Mouse (Mus musculus) midbrain, embryonic 14.5 days (tissue): Measurements from ENCODE around the gene Tfip11. TPM values are rescaled to one million over a fixed set of nuclear protein-coding genes. Genes with fewer than 3 reads are reported as not detected.

ENCODE experiments used
- ATAC-seq: fragments of 200-750 bp; cut with Nextera tagmentation; 2 replicates; pipeline ENCODE4 v1.8.0; 2017; ENCODE audit warnings: moderate number of reproducible peaks, moderate library complexity; ENCODE audit not compliant: low FRiP score, low TSS enrichment
- DNase-seq: peaks from one replicate; pipeline ENCODE4 v3.0.0-alpha.2; 2015
- H3K27ac ChIP-seq: fragments of 300-500 bp; sonication (generic); replicated peaks from 2 replicates; pipeline ENCODE4 v1.5.1; 2014; ENCODE audit warnings: mild to moderate bottlenecking, low read depth, low read length, moderate library complexity
- H3K27me3 ChIP-seq: fragments of 300-500 bp; sonication (generic); 2 replicates; pipeline ENCODE4 v1.6.1; 2014; ENCODE audit warnings: low read length, control low read depth, mixed read lengths; ENCODE audit not compliant: control insufficient read depth, insufficient read depth
- H3K36me3 ChIP-seq: fragments of 300-500 bp; sonication (generic); 2 replicates; pipeline ENCODE4 v1.6.1; 2014; ENCODE audit warnings: low read length, control low read depth; ENCODE audit not compliant: control insufficient read depth, insufficient read depth
- H3K4me1 ChIP-seq: fragments of 300-500 bp; sonication (generic); 2 replicates; pipeline ENCODE4 v1.6.1; 2014; ENCODE audit warnings: mild to moderate bottlenecking, antibody characterized with exemption, low read length, control low read depth; ENCODE audit not compliant: control insufficient read depth, insufficient read depth
- H3K4me2 ChIP-seq: fragments of 300-500 bp; sonication (generic); 2 replicates; pipeline ENCODE4 v1.6.1; 2014; ENCODE audit warnings: mild to moderate bottlenecking, low read length, moderate library complexity
- H3K4me3 ChIP-seq: fragments of 300-500 bp; sonication (generic); replicated peaks from 2 replicates; pipeline ENCODE4 v1.5.1; 2014; ENCODE audit warnings: low read depth, low read length
- H3K9ac ChIP-seq: fragments of 300-500 bp; sonication (generic); replicated peaks from 2 replicates; pipeline ENCODE4 v1.6.1; 2014; ENCODE audit warnings: mild to moderate bottlenecking, low read length, moderate library complexity
- H3K9me3 ChIP-seq: fragments of 300-500 bp; sonication (generic); 2 replicates; pipeline ENCODE4 v1.6.1; 2016; ENCODE audit warnings: low read length, control low read depth, mixed read lengths; ENCODE audit not compliant: control insufficient read depth
- WGBS: fragments of 180-500 bp; shearing (Covaris S2); extraction: QIAGEN DNeasy Blood & Tissue Kit; methylation state at CpG from one replicate; pipeline ENCODE4 v1.1.7; 2014; 5-methylcytosine and 5-hydroxymethylcytosine counted together
- polyA plus RNA-seq: library from polyadenylated mRNA; unstranded; fragments of >200 nt; fragmentation: Nextera tagmentation; extraction: Ambion mirVana; gene quantifications from 2 replicates; pipeline ENCODE4 v1.2.1, GENCODE M21; 2014

Tfip11 gene
- polyA plus RNA-seq, result 29.1 and 29.9 TPM in 2 replicates

DNA sequence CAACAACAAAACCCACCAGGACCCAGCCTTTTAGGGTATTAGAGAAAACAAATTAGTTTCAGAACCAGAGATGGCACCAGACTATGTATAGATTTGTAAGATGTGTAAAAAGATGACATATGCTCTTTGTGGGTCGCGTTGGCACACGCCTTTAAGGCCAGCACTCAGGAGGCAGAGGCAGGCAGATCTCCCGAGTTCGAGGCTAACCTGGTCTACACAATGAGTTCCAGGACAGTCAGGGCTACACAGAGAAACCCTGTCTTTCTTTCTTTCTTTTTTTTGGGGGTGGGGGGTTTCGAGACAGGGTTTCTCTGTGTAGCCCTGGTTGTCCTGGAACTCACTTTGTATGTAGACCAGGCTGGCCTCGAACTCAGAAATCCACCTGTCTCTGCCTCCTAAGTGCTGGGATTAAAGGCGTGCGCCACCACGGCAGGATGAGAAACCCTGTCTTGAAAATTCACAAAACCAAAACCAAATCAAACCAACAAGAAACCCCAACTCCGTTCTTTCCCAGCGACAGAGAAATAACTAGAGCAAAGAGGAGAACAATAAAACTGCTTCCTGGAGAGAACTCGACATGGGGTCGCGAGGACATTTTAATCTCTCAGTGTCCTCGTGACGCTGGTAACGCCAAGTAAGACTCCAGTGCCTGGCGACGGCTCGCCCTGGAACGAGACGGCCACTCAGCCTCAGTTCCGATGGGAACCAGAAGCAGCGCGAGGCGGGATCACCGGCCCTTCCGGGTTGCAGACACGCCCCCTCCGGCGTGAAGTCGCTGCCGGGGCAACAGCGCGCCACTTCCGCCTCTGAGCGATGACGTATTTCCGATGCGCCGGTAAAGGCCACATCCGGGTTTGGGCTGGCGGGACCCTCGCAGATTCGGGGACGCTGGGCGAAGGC, at the start of gene Tfip11:
Gene Tfip11, plus strand, starts transcription at position 813 of the 900 bp plus-strand sequence.
- Histone ChIP-seq H3K4me1 (peaks cover 12% of the 10 kb centered on the region), H3K36me3 (peaks cover 29% of the 10 kb centered on the region), H3K27ac (peak within 1 kb of the TSS; percentile 90), H3K9ac (peak within 1 kb of the TSS; percentile 66), H3K27me3 (no peaks in the 10 kb centered on the region), H3K4me2 (peak within 1 kb of the TSS; percentile 81), H3K4me3 (peak within 1 kb of the TSS; percentile 83), H3K9me3 (no peaks in the 10 kb centered on the region)
- WGBS, result 10% methylated on average over 48 of the region's 48 CpGs
- DNase-seq (peak; percentile 99), ATAC-seq (peak; percentile 90)

DNA sequence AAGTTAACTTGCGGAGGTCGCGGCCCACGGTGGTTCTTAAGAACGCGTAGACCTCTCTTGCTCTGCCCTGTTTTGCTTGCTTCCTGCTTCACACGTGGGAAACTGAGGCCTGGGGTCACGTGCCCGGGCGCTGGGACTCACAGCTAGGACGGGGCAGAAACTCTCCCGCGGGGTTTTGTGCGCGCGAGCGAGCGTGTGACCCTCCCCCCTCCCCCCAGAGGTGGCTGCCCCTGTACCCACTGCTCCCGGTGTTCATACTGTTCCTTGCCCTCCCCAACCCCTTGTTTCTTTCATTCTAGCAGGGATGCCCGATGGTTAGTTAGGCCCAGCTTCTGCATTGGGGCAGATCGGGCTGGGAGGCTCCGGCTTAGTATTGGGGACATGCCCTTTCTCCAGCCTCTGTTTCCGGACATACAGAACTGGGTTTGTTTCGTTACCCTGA, 49.2 kb upstream of the Tfip11 start:
- DNase-seq (no peak), ATAC-seq (no peak; the same call in 1 of the 2 replicates)
- Histone ChIP-seq H3K36me3 (no peaks in the 10 kb centered on the region), H3K4me3 (peak overlapping the region; percentile 71), H3K4me1 (0 out of 2 replicates have a peak, but pooled peaks cover 8% of the 10 kb centered on the region), H3K9ac (peak overlapping the region; percentile 65), H3K9me3 (no peaks in the 10 kb centered on the region), H3K27ac (peak overlapping the region; percentile 26; the same call in 1 of the 2 replicates), H3K4me2 (peak overlapping the region; percentile 89), H3K27me3 (no peaks in the 10 kb centered on the region)
- under 1% methylated on average over 24 of the region's 24 CpGs for WGBS

- 95% methylated on average over 11 of the region's 11 CpGs for WGBS
- no peak for ATAC-seq
Measured at GRCm38 (mm10) chr5:112277906-112278470, 48.2 kb upstream of the Tfip11 start.

GRCm38 (mm10) chr5:112279181-112280021, 46.8 kb upstream of the Tfip11 start:
- Histone ChIP-seq H3K27ac (no peak overlapping the region), H3K4me1 (0 out of 2 replicates have a peak, but pooled peaks cover 8% of the 10 kb centered on the region), H3K27me3 (no peaks in the 10 kb centered on the region), H3K9me3 (no peaks in the 10 kb centered on the region), H3K4me3 (no peak overlapping the region), H3K4me2 (no peak overlapping the region), H3K36me3 (no peaks in the 10 kb centered on the region), H3K9ac (no peak overlapping the region)
- whole genome bisulfite sequencing, result 93% methylated on average over 17 of the region's 17 CpGs
- ATAC-seq (no peak), DNase-seq (no peak)

More at GRCm38 (mm10) chr5:112277906-112278470, 48.2 kb upstream of the Tfip11 start:
- Histone ChIP-seq H3K4me2 (peak overlapping the region; percentile 89; the same call in 1 of the 2 replicates), H3K9ac (no peak overlapping the region), H3K27ac (no peak overlapping the region), H3K4me1 (0 out of 2 replicates have a peak, but pooled peaks cover 8% of the 10 kb centered on the region), H3K9me3 (no peaks in the 10 kb centered on the region), H3K36me3 (no peaks in the 10 kb centered on the region), H3K27me3 (no peaks in the 10 kb centered on the region), H3K4me3 (no peak overlapping the region)
- no peak for DNase-seq

GRCm38 (mm10) chr5:112280151-112280550, 46.0 kb upstream of the Tfip11 start:
- WGBS, result 85% methylated on average over 7 of the region's 7 CpGs

DNA sequence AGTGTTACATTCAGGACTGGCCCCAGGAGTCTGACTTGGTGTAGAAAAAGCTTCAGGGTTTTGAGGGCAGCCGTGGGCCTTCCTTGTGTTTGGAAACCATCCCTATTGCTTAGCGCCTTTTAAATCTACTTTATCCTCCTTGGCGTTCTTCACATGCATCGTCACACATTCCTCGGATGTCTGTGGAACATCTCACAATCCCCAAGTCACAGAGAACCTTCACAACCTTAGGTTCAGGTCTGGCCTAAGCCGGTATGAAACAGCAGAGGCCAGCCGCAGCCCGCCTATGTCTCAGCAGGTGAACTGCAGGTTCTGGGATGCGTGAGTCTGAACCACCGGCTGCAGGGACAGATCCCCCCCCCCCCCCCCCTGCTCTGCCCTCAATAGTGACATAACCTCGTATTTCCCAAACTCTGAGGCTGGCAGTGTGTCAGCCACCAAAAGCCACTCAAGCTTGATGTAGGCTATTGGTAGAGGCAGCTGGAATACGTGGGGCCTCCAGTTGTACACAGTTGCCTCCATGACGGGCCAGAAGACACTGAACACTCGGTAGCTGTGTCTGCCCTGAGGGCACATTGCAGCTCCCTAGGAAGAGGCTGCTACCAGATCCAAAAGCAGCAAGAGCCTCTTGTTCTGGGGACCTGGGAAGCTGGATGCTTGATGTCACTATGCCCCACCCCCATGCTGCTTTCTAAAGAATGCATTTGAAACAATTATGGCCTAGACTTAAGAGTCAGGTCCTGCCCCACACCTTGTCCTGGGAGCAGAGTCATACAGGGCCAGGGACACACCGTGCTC, 45.1 kb upstream of the Tfip11 start:
- Histone ChIP-seq H3K9me3 (no peaks in the 10 kb centered on the region), H3K27ac (no peak overlapping the region), H3K4me3 (no peak overlapping the region), H3K36me3 (no peaks in the 10 kb centered on the region), H3K4me1 (0 out of 2 replicates have a peak, but pooled peaks cover 8% of the 10 kb centered on the region), H3K9ac (no peak overlapping the region), H3K4me2 (no peak overlapping the region), H3K27me3 (no peaks in the 10 kb centered on the region)
- ATAC-seq (no peak), DNase-seq (no peak)
- 59% methylated on average over 15 of the region's 15 CpGs for WGBS

More at GRCm38 (mm10) chr5:112280151-112280550, 46.0 kb upstream of the Tfip11 start:
- Histone ChIP-seq H3K4me3 (no peak overlapping the region), H3K27me3 (no peaks in the 10 kb centered on the region), H3K9me3 (no peaks in the 10 kb centered on the region), H3K36me3 (no peaks in the 10 kb centered on the region), H3K4me2 (no peak overlapping the region), H3K4me1 (0 out of 2 replicates have a peak, but pooled peaks cover 8% of the 10 kb centered on the region), H3K9ac (0 out of 2 replicates have a peak overlapping the region, but pooled peaks have one; percentile 12), H3K27ac (no peak overlapping the region)
- ATAC-seq (no peak), DNase-seq (no peak)

GRCm38 (mm10) chr5:112281676-112282075, 44.5 kb upstream of the Tfip11 start:
- 0 out of 2 replicates have a peak, but pooled peaks cover 8% of the 10 kb centered on the region for H3K4me1 ChIP-seq
- no peak overlapping the region for H3K4me3 ChIP-seq
- no peaks in the 10 kb centered on the region for H3K36me3 ChIP-seq
- no peaks in the 10 kb centered on the region for H3K27me3 ChIP-seq
- no peak overlapping the region for H3K27ac ChIP-seq
- ATAC-seq, result no peak
- 82% methylated on average over 4 of the region's 4 CpGs for WGBS
- no peak overlapping the region for H3K4me2 ChIP-seq
- no peak for DNase-seq
- H3K9me3 ChIP-seq, result no peaks in the 10 kb centered on the region
- no peak overlapping the region for H3K9ac ChIP-seq
